Mouse (Mus musculus) adrenal gland, postnatal 10 days (tissue): ENCODE measurements around the gene Slc25a21. TPM values are rescaled to one million over a fixed set of nuclear protein-coding genes. Genes with fewer than 3 reads are reported as not detected.

Experiments
- DNase-seq: peaks from one replicate; pipeline ENCODE4 v3.0.0; 2021; ENCODE audit warnings: mixed read lengths
- total RNA-seq, 2 experiments: library from RNA; stranded (reverse); gene quantifications; 2 replicates each; pipeline ENCODE4 v1.2.3; 2021

Slc25a21 gene
- total RNA-seq, 2 experiments from 2014 or later = 1.9 to 2.1 TPM

DNA sequence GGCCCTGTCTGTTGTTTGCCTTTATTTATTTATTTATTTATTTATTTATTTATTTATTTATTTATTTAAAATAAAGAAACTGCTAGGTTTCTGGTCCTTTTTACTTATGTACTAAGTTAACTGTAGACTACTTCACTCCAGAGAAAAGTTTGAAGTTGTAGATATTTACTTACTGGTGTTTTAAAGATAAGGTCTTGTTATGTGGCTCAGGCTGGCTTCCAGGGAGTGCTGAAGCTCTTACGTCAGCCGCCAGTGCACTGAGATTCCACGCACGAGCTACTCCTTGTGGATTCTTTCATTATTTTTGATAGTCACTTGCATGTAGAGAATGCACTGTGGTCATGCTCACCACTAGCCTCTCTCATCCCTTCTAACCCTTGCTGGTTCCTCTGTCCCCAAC lies 460.2 kb downstream of the Slc25a21 start:
- no peak for DNase-seq

DNA sequence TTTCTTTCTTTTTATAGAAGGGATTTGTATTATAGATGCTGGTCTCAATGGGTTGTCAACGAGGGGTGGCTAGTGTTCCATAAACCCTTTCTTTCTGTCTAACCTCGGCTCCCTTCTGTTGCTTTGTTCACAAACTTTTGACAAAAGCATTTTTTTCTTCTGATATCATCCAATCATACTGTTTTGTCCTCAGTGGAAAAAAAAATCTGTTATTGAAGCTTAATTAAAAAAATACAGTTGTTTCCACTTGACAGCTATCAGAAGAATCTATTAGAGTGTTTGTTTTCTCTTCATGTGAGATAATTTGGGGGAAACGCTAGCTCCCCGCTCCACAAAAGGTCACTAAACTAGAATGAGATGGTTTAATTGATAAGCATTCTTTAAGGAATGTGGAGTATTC lies 469.6 kb downstream of the Slc25a21 start:
- no peak for DNase-seq

DNA sequence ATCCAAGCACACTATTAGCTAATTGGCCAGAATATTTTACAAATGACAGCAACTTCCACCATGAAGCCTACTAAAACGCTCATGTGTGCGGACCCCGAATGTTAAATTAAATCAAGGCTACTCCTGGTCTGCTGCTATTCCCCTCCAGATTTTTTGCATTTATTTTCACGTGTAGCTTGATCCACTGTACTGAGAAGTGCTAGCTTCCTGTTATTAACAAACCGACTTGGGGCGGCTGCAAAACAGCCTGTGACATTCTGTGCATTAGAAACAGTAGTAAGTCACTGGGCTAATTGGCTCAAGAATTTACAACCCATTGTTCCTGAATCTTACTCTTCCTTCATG lies 478.6 kb downstream of the Slc25a21 start:
- no peak for DNase-seq

DNA sequence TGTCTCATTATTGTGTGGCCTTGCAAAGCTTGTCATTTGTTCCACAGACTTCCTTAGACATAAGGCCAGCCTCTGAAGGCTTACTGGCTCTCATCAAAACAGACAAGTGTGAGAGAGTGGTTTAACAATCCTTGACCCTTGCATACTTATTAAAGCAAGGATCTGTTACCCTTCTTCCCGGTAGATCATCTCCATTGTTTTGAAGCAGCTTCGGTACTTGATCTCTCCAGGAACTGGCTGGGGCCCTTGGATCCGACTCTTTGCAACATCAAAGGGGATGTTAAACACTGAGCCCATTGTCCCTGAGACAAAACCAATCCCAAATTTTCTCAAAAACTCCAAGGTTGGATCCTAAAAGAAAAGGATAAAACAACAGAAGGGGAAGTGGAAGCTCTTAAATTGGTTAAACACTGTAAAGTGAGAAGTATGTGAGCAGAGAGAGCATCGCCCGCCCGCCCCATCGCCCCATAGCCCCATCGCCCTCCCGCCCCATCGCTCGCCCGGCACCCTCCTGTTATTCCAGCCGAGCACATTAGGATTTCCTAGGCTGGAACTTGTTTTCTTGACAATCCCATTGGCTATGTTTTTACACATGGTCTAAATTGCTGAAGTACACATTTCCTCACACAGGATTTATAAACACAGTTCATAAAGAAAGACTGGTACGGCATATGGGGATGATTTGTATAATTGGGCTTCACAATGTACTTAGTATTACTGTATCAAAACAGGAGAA lies 479.1 kb downstream of the Slc25a21 start:
- no peak for DNase-seq

GRCm38 (mm10) chr12:56701004-56701403 lies 496.3 kb downstream of the Slc25a21 start:
- no peak for DNase-seq

GRCm38 (mm10) chr12:56699915-56700900 lies 497.1 kb downstream of the Slc25a21 start:
- no peak for DNase-seq

- no peak for DNase-seq
Measured at GRCm38 (mm10) chr12:56699351-56699750, 497.9 kb downstream of the Slc25a21 start.

GRCm38 (mm10) chr12:56698191-56698980 lies 498.9 kb downstream of the Slc25a21 start:
- DNase-seq = no peak

GRCm38 (mm10) chr12:56697785-56698184 lies 499.5 kb downstream of the Slc25a21 start:
- DNase-seq = no peak

GRCm38 (mm10) chr12:56697011-56697740 lies 500.1 kb downstream of the Slc25a21 start:
- no peak for DNase-seq

- DNase-seq = no peak
Measured at GRCm38 (mm10) chr12:56696174-56697010, 500.9 kb downstream of the Slc25a21 start.

GRCm38 (mm10) chr12:56695358-56696173 lies 501.7 kb downstream of the Slc25a21 start:
- DNase-seq = peak; percentile 83

GRCm38 (mm10) chr12:56694936-56695335 lies 502.3 kb downstream of the Slc25a21 start:
- DNase-seq = no peak

- DNase-seq = no peak
Measured at GRCm38 (mm10) chr12:56694361-56694760, 502.9 kb downstream of the Slc25a21 start.

DNA sequence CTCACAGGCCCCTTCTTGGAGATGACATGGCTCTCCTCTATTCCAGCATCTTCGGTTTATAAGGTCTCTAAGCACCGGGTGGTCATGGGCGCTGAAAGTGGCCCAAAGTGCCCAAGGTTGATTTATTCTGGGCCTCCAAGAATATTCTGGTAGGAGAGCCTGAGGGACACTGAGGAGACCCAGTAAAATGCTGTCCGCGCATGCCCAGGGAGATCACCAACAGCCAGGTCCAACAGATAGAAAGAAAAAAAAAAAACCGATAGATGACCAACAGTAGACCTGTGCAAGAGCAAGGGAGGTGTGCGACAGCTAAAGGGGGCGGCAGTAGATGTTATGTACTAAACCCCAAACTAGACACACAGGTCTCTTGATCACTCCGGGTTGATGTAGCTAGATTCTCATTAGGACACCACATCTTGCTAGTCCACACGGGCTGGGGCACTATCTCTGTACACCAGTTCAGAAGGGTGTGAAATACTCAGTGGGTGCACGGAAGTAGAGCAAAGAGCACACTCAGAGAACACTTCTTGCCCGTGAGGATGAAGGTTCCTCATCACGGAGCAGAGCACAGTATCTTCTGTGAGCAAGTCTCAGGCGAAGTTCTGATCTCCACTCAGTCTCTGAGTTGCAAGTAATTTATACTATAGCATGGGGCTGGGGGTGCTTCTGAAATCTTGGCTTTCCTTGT lies 503.7 kb downstream of the Slc25a21 start:
- DNase-seq = no peak

DNA sequence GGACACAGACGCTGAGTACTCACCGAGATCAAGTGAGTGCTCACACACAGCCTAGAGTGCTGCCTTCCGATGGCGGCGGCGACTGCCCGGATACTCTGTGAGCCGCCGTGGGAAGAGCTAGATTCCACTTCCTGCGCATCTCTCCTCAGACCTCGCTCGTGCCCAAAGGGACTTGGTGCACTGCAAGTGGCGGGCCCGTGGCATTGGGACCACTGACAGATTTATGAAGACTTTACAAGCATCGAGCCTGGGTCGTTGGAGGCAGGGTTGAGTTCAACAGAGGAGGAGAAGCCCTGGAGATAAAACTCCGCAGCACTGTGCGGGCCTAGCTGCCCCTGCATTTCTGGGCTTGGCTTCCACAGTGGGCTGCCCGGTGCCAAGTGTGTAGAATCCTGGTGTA lies 504.7 kb downstream of the Slc25a21 start:
- no peak for DNase-seq

GRCm38 (mm10) chr12:56691427-56692079 lies 505.7 kb downstream of the Slc25a21 start, which contains the start of gene Pax9:
TSS of gene Pax9 (plus strand) at chr12:56691767.
- DNase-seq = no peak

DNA sequence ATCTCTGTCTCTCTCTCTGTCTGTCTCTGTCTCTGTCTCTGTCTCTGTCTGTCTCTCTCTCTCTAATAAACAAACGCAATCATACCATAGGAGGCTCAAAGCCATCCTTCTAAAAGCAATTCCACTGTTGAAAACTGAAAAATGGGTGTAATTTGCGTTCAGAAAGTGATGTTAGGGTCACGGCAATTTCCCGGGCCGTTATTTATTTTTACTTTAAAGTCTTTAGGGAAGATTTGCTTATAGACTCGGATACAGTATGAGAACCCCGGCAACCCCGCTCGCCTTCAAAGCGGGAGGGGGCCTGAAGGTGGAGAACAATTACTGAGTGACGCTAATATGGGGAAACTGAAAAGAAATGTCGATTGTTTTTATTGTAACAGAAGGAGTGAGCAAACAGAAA lies 506.3 kb downstream of the Slc25a21 start:
- DNase-seq = no peak

GRCm38 (mm10) chr12:56690366-56690765 lies 506.9 kb downstream of the Slc25a21 start:
- DNase-seq = no peak
